Mouse (Mus musculus): Measurements from ENCODE around the gene Atg7. TPM values are rescaled to one million over a fixed set of nuclear protein-coding genes. Genes with fewer than 3 reads are reported as not detected.

Atg7 gene
- total RNA-seq, 2 experiments from 2014 or later, result 10.4 to 14.7 TPM

DNA sequence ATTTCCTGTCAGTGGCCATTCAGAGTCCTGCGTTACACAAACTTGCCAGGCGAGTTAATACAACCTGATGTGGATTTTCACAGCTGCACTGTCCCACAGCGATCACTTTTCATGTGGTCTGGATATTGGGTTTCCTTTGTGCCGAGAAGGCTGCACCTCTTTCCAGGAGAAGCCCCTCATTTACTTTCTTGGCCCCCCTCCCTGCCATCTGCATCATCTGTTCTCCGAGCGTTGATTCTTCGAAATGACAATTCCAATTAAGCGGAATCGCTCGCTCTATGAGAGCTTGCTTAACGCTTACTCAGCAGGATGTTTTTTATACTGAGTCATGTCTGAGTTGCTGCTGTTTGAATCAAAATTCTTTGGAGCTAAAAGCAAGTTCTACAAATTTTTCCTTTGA lies 83.8 kb downstream of the Atg7 start:
- intact Hi-C loops (cut with DNase I), result no loop called here
- no peak for DNase-seq

DNA sequence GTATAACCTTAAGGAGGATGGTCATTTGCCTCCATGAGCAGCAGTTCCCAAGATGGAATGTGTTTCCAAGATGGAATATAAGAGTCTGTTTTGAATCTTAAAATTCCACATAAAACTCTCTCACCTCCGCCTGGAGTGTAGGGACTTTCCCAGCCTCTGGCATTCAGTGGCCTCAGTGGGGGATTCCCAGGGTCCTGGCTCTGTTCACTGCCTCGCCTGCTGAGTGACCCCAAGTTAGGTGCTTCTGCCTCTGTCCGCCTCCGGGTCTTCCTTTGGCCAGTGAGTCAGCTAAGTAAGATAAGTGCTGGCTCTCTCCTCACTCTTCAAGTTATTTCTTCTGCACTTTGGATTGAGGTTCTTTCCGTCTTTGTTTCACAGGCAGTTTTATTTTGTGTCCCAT lies 90.3 kb downstream of the Atg7 start:
- intact Hi-C loops (cut with DNase I), result loop anchor here (5.0 kb wide), 2 partner anchors 79 to 129 kb away; no protein-coding TSS in a partner anchor
- DNase-seq, result no peak

DNA sequence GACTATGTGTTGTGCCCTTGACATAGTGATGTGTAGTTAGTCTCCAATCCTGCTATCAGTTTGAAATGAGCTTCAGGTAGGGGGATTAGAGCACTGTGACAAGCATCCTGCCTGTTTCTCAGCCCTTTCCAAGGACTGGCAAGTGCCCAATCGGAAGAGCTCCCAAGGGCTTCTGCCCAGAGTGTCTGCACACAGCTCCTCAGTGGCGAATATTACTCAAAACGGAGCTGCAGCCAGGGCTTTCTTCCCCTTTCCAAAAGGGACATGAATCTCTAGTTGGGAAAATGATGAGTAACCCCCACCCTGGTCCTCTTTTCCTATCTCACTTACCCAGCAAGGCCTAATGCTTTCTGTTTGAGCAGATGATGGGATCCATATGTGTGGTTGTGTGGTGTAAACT lies 90.8 kb downstream of the Atg7 start:
- intact Hi-C loops (cut with DNase I), result loop anchor here (5.0 kb wide), 2 partner anchors 79 to 129 kb away; no protein-coding TSS in a partner anchor
- DNase-seq, result no peak

DNA sequence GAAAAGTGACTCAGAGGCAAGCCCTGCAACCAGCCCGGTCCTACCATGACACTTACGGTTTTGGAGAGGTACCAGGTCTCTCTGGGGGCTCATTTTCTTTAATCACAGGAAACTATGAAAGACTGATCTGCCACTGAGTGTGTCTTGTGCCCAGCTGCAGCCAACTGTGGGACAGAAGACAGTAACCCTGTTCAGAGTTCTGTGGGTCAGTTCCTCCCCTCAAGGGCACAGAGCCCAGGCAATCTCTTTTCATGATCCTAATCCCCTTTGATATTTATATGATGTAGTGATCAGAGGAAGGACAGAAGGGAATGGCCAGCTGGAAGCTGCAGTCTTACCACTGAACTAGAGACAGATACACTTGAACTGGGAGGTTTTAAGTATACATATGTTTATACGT lies 92.2 kb downstream of the Atg7 start:
- DNase-seq, result no peak
- intact Hi-C loops (cut with DNase I), result no loop called here

DNA sequence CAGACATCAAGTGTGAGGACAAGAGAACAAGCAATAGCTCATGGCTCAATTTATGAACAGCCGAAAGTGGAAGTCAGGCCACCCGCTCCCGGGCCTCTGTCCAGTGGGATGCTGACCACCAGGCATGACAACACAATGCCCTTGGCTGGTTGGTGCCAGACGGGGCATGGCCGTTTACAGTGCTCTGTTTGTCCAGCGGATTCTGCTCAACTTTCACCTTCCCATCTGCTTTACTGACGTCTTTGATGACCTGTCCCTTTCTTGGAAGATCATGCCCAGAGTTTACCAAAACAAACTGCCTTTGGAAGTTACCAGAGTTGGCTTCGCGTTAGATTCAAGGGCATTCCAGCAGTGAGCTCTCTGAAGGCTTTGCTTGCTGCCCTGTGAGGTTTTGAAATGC lies 93.5 kb downstream of the Atg7 start:
- no peak for DNase-seq
- intact Hi-C loops (cut with DNase I), result no loop called here

DNA sequence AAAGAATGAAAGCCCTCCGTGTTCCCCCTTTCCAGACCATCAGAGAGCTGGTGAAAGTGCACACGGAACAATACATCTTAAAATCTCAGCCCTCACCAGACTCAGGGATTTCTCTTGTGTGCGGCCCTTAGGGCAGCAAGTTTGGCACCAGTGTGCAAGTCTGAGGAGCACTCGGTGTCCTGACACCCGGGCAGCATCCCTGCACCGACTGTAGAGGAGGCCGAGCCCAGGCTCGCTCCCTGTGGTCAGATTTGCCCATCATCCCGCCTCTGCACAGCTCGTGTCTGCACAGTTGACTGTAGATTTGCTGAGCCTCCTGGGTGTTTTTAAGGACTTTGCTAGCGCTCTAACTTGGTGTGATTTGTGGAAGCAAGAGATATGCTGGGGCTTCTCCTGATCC lies 94.3 kb downstream of the Atg7 start:
- DNase-seq, result no peak
- intact Hi-C loops (cut with DNase I), result no loop called here

DNA sequence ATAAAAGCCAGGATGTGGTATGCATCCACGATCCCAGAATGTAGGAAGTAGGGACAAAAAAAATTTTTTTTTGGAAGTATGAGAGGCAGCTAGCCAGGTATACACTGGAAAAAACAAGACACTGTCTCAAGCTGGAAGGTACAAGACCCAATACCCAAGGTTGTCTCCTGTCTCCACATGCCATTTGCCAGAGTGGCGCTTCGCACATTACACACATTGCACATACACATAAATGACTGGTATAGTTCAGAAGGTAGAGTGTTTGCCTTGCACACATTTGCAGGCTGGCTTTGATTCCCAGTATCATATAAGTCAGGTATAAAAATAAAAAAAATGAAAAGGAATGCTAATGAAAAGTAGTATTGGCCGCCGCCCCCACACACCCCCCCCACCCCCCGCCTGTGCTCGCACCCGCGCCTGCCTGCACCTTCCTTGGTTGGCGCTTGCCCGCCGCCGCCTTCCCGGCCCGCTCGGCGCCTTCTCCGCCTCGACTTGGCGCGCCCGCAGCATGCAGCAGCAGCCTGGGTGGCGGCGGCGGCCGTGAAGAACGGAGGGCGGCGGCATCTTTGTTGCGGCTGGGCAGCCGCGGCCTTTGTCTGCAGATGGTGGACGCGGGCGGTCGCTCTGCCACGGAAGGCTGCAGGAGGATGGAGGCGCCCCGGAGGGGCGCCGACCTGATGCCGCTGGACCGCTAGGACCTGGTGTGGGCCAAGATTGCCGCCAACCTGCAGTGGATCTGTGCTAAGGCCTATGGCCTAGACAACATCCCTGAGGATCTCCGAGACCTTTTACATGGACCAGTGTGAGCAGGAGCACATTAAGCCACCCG lies 95.2 kb downstream of the Atg7 start:
- intact Hi-C loops (cut with DNase I), result no loop called here

DNA sequence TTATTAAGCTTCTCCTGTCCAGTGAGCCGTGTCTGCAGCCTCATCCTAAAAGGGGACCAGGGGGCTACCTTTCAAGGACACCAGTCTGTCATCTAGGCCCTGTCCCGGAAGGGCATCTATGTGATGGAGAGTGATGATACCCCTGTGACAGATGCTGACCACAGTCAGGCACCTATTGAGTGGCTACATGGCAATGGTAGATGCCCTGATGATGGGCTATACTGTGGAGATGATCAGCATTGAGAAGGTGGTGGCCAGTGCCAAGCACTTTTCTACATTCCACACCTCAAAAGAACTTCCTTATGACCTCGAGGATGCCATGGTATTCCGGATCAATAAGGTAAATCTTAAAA lies 95.8 kb downstream of the Atg7 start:
- no peak for DNase-seq
- intact Hi-C loops (cut with DNase I), result no loop called here

More for the DNA sequence above, 95.2 kb downstream of the Atg7 start:
- no peak for DNase-seq

DNA sequence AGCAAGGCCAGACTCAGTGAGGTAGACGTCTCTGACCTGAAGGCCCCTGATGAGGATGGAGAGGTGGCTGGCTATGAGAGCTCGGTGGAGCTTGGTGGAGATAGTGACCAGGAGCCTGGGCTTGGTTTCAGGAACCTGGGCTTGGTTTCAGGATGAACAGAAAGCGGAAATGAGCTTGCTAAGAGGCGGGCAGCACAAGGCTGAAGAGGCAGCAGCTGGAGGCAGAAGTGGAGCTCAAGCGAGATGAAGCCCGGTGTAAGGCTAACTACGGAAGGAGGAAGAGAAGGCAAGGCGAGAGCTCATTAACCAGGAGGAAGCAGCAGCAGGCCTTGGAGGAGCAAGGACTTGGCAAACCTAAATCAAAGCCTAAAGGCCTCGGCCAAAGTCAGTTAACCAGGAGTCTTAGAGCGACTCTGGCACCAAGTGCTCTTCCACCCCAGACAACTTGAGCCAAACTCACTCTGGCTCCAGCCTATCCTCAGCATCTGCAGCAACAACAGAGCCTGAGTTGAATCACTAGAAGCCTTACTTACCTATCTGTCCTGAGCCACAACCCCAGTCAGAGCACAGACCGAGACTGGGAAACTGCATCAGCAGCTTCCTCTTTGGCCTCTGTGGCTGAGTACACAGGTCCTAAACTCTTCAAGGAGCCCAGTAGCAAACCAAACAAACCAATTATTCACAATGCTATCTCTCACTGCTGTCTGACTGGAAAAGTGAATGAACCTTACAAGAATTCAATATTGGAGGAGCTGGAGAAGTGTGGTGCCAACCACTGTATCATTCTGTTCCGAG lies 99.5 kb downstream of the Atg7 start:
- intact Hi-C loops (cut with DNase I), result no loop called here
- DNase-seq, result no peak

DNA sequence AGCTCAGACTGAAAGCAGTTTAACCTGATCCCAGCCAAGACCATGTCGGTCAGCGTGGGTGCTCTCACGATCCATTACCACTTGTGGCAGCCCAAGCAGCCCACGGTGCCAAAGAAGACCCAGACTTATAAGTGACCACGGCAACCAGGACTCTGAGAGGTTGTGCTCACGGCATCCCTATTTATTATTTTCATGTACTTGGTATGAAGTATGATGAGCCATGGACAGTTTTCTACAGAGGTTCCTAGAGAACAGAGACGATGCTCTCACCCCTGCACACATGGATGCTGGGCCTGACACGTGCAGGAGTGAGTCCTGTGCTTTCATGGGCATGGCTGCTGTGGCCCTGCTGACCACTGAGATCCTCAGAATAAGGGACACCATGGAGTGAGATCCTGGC lies 100.2 kb downstream of the Atg7 start:
- intact Hi-C loops (cut with DNase I), result no loop called here

DNA sequence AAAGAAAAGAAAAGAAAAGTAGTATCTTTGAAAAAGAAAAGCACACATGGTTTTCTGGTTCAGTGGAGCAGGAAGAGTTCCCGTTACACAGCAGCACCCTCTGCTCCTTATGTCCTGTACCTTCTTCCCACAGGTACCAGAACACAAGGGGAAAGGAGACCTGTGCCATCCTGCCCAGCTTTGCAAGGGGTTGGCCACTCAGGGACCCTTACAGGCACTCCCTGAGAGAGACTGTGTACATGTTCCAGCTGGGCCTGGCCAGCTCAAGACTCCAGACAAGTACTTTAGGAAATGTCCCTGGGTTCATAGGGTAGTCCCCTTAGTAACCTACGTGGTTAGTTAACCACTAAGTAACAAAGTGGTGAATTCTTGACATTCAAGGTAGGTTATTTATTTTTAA lies 100.9 kb downstream of the Atg7 start:
- DNase-seq, result no peak
- intact Hi-C loops (cut with DNase I), result no loop called here

More for the DNA sequence above, 100.2 kb downstream of the Atg7 start:
- DNase-seq, result no peak

DNA sequence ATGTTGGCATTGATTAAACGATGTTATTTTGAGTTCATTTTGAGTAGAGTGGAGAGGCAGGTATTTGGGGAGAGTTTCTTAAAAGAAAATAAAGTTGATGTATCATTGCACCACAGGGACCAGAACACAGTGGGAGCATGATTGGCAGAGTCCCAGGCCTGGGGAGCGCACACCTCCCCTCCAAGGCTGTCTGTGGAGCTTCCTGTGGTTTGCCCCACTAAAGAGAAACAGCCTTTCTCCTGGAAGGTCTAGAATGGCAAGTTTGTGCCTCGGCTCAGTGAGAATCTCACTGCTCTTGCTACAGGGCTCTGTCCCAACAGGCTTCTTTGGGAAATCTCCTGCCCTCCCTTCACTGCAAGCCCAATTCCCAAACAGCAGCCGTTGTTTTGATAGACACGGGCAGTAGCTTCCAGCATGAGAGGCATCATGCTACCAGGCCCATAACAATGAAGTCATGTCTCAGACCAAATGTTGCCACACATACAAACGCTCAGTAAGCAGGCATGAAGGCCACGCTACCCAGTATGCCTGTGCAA lies 103.6 kb downstream of the Atg7 start:
- intact Hi-C loops (cut with DNase I), result no loop called here
- DNase-seq, result no peak

DNA sequence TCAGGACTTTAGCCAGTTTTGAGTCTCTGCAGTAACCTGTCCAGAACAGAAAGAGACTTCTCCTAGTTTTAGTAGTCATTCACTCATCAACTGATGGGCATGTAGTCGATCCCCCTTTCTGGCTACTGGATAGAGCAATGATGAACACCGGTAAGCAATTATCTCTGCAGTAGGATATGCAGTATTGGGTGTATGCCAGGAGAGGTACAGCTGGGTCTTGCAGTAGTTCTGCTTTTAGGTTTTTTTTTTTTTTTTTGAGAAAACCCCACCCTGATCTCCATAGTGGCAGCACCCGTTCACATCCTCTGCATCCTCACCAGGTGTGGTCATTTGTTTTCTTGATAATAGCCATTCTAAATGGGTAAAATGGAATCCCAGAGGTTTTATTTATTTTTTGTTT lies 105.5 kb downstream of the Atg7 start:
- no peak for DNase-seq
- intact Hi-C loops (cut with DNase I), result no loop called here

DNA sequence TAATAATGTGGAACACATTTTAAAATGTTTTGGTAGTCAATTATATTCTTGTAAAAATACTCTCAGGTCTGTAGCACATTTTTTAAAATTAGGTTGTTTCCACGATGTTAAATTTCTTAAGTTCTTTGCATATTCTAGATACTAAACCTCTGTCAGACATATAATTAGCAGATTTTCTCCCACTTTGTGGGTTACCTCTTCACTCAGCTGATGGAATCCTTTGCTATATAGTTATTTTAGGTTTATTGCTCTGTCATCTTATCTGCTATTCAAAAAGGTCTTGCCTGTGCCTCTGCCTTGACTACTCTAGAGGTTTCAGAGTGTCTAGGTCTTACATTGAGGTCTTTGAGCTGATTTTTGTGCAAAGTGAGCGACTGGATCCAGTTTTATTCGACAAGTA lies 106.0 kb downstream of the Atg7 start:
- intact Hi-C loops (cut with DNase I), result no loop called here
- DNase-seq, result no peak

DNA sequence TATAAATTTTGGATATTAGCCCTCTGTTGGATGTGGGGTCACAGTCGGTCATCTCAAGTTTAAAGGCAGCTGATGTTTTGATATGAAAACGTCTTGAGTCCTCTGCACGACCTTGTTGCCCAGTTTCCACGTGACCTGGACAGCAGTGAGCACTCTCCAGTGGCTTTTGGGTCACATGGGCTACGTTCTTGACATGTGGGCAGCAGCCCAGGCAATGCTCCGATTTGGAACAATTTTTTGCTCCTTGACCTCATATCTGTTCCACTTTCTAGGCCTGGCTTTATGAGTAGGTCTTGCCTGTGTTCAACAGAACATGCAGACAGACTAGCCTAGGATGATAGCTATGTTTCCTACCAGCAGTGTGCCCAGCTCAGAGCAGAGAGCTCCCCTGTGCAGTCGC lies 115.9 kb downstream of the Atg7 start:
- intact Hi-C loops (cut with DNase I), result no loop called here
- DNase-seq, result no peak

DNA sequence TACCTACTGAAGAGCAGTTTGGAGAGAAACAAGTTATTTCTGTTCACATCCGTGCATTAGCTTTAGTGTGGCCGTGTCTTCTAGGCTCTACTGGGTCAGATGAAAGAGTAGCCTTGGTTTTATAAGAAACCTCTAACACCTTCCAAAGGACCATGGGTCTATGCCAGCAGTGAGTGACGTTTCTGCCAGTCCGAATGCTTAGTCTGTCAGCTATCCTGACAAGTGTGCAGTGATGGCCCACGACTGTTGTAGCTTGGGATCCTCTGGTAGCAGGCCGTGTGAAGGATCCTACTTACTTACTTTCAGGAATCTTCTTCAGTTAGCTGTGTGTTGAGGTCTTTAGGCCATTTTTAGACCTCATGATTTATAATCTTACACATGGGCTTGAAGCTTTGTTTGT lies 123.4 kb downstream of the Atg7 start:
- no peak for DNase-seq
- intact Hi-C loops (cut with DNase I), result no loop called here

DNA sequence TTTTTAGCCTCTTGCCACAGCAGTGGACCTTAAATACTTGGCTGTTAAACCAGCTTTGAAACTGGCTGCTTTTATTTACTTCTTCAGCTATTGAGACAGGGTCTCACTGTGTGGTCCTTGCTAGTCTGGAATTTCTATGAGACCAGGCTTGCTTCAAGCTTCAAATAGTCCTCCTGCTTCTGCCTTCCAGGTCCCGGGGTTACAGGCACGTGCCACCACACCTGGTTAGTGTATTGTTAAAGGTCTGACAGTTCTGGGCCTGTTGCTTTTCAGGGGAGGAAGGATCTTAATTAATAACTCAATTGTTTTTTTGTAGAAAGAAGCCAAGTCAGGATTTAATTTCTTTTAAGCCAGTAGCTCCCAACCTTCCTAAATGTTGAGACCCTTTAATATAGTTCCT lies 124.8 kb downstream of the Atg7 start:
- intact Hi-C loops (cut with DNase I), result no loop called here
- no peak for DNase-seq

DNA sequence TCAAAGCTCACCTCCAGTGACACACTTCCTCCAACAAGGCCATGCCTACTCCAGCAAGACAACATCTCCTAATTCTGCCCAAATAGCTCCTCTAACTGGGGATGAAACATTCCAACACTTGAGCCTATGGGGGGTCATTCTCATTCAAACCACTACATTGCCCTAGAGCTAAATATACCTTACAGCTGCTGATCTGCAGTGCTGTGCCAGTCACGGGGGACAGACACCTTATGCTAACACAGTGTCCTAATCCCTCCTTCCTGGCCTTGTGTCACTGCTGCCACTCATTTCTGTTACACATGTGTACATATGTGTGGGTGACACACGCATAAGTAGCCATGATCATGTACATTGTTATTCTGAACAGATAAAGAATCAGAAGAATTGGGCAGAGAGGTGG lies 127.4 kb downstream of the Atg7 start:
- intact Hi-C loops (cut with DNase I), result no loop called here
- DNase-seq, result no peak

DNA sequence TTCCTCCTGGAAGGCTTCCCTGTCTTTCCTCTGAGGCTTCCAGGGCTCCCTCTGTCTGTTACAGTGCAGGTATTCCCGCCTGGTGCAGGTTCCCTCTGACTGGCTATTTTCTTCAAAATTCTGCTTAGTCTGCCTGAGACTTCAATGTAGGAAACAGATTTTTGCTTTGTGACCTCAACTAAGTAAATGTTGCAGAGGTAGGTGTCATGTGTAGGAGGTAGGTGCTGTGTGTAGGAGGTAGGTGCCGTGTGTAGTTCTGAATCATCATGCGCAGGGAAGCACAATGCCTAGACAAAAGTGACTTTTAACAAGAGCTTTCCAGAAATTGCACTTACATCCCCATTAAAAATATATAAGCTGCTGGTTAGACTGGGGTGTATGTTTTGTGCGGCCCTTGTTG lies 128.6 kb downstream of the Atg7 start:
- intact Hi-C loops (cut with DNase I), result no loop called here
- DNase-seq, result no peak

DNA sequence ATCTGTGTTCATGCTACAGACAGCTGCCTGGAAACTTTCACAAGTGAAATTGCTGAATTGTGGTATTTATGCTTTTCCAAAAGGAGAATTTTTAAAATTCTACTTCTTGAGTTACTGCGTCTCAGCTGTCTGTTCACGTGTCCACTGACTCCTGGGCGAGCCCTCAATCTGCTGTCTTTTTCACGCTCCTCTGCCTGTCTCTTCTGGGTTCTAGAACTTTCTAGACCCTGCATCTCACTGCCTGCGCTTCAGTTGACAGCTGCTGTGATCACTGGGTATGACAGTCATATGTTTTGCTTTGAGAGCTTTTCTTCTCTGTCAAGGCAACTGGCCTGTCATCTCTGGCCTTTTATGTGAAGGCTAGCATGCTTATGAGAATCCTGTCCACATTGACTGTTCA lies 132.3 kb downstream of the Atg7 start:
- DNase-seq, result no peak
- intact Hi-C loops (cut with DNase I), result no loop called here

DNA sequence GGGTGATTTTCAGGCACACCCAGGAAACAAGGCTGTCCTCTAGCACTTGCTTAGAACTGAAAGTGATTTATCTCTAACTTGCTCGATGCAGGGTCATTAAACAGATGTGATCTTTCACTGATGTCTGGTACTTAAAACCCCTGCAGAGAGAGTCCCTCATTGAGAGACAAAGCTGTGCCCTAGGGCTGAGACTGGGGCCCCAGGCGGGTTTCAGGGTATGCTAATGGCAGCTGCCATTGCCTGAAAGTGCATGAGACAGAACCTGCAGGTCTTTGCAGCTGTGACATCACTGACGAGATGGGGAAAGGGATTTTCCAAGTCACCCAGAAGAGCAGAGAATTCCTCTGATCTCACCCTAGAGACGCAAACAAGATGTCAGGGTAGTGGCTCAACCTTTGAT lies 135.0 kb downstream of the Atg7 start:
- intact Hi-C loops (cut with DNase I), result no loop called here
- no peak for DNase-seq

DNA sequence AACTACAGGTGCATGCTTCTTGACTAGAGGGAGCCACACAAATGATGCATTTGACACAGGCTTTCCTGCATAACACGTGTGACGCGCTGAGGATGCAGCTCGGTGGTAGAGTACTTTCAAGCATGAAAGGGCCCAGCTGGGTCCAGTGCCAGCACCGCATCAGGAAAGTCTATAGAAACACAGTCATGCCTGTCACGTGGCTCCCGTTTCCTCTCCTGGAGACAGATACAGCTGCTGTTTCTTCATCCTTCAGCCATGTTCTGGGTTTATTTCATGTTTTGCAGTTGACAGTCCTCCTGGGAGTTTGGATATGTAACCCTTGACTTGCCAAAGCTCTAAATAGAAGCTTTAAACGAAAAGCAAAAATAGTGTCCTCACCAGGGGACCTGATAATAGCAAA lies 135.8 kb downstream of the Atg7 start:
- intact Hi-C loops (cut with DNase I), result no loop called here
- no peak for DNase-seq

Measured in heart, postnatal 36 days (tissue).